Mouse (Mus musculus) megakaryocyte-erythroid progenitor cell, adult 5-6 weeks (primary cell): ENCODE data around the gene Blnk. TPM values are rescaled to one million over a fixed set of nuclear protein-coding genes. Genes with fewer than 3 reads are reported as not detected.
A peak's percentile ranks its signal among the peaks of the same experiment; 100 is the strongest.

Experiments used
- ATAC-seq: replicated peaks from 2 replicates; pipeline ENCODE4 v1.8.0; 2016; ENCODE audit warnings: mild to moderate bottlenecking, inconsistent platforms; ENCODE audit not compliant: severe bottlenecking, poor library complexity, low FRiP score, low TSS enrichment
- total RNA-seq, 2 experiments: library from RNA; stranded (forward) in 1 of 2; stranded (reverse) in 1 of 2; fragments of 200-1000, 215-1000 nt in 1 of 2; fragments of >200 nt in 1 of 2; fragmentation: Nextera tagmentation in 1 of 2; gene quantifications; 2 replicates each; pipeline ENCODE4 v1.2.3; 2014 to 2017

Gene Blnk
- total RNA-seq, 2 experiments from 2014 or later = 0.75 to 26.4 TPM

DNA sequence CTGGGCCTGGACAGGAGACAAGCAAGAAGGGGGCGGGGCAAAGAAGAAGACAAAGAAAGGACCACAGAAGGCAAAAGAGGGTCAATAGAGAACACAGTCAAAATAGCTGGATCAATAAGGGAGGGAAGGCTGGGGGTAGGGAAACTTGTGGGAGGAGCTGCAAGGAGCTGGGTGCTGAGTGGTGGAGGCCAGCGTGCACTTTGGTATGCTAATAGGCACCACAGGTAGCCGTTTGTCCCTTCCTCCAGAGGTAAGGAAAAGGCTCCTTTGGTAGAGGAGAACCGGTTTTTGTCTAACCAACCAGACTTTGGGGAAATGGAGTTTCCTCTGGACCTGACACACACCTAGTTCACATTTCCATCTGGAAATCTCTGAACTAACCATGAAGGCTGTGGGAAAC is 12.3 kb upstream of the Blnk start:
- no peak for ATAC-seq

- no peak for ATAC-seq
Measured at GRCm38 (mm10) chr19:41003694-41004315, 9.5 kb upstream of the Blnk start.

DNA sequence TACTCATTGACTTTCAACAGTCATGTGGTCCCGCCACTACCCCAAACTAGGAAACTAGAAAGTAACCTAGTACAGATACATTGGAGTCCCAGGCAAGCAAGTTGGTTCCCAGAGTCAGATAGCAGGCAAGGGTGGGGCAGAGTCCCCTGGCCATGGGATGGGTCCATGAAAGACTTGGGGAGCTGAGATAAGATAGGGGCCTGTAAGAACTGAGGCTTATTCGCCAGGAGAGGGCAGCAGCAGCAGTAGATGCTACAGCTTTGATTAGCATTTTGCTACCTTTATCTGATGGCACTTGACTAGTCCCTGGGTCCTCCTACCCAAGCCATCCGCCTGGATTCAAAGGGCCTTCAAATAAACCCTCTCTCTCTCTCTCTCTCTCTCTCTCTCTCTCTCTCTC is 5.2 kb upstream of the Blnk start:
- ATAC-seq = peak; percentile 92

DNA sequence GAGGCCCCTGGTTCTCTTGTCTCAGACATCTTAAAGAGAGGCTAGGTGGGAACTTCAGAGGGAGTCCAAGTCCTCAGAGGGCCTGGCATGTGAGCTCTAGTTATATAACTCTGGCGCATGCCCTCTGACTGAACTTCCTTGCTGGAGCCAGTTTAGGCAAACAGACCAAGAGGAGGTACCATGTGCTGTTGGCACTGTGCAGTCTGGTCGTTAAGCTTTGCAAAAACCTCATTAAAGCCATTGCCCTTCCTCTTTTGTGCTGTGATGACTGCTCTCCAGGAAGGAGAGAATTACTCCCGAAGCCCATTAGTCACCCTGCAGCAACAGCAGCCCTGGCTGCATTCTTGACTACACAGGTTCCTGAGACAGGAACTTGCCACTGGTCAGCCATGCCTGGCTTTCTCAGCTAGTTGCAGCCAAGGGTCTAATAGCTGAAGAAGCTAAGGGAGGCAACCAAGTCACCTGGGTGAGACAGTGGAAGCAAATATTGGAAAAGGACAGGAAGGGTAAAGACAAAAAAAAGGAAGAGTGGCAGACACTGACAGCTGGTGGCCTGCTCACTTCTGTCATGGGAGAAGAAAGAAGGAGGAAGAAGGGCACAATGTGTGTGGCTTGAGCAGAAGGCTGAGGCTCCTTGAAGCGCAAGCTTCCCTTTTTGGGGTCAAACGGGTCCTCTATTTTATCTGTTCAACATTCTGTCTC is 4.3 kb upstream of the Blnk start:
- ATAC-seq = no peak

DNA sequence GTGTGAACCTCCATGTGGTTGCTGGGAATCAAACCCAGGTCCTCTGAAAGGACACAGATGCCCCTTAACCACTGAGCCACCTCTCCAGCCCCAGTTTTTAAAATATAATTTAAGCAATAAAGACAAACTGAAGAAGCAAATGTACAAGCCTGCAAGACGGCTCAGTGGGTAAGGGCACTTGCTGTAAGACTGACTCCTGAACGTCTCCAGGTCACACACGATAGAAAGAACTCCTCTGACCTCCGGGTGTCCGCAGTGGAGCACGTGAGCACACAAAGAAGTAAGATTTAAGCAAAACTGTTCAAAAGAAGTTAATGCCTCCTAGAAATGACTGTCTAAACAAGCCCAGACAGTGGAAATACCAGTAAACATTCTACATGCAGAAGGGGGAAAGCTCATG is 2.4 kb upstream of the Blnk start:
- no peak for ATAC-seq

DNA sequence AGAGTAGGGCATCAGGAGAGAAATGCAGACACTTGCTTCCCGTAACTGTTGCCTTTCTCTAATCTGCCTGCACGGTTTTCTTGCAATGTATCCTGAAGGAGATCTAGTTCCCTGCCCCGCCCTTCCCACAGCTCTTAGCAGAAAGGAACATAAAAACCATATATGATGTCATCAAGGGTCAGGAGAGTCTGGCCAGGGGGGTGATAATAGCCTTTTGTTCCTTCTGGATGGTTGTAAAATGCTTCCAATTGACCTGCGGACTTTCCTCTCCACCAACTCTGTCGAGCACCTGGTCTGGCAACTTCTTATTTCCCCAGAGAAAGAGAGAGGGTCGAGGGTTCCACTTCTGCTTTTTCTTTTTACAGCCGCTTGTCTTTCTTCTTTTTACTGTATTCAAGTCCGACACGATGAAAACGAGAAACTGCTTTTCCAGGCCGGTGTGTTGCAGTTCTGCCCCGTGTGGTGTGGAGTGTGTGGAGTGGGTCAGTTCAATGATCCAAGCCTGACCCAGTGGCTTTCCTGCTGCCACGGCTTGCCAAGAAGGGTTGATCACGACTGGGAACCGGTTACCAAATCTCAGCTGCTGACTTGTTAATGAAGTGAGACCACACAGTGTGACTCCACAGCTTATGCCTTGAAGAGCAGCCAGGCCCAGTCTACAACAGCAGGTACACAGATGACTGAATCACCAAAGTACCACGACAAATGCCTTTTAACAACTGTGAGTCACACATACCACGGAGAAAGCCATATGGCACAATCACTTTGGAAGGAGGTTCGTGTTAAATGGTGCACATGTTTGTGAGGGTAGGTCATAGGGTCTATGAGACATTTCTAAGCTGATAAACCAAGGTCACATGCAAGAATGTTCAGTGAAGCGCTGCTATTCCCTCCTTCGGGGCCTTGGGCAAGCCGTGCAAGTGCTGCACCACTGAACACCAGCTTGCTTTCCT is 1.4 kb upstream of the Blnk start:
- no peak for ATAC-seq

GRCm38 (mm10) chr19:40994911-40995310 is 576 bp upstream of the Blnk start:
- ATAC-seq = no peak

GRCm38 (mm10) chr19:40993356-40993755 is 979 bp downstream of the Blnk start:
- ATAC-seq = 0 out of 2 replicates have a peak, but pooled peaks have one; percentile 28

DNA sequence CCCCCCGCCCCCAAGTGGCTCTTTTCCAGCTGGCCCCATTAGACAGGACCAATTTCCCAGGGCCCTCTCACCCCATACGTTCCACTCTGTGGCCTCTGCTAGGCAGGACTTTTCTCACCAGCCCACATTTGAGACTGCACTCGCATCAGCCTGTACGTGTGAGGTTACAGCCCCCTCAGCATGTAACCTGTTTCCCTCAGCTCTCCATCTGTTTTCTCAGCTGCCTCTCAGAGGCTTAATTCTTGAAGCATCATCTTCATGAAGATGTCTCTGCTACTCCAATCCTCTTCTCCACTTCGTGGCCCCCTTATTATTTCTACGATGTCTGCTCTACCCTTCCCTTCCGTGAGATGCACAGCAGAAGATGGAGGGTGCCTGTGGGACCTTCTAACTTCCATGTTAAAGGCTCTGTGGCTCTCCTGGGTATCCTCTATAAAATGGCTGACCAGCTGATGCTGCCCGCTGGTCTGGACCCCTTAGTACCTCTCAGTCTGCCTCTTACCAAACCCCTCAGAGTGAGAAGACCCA is 1.8 kb downstream of the Blnk start:
- no peak for ATAC-seq

DNA sequence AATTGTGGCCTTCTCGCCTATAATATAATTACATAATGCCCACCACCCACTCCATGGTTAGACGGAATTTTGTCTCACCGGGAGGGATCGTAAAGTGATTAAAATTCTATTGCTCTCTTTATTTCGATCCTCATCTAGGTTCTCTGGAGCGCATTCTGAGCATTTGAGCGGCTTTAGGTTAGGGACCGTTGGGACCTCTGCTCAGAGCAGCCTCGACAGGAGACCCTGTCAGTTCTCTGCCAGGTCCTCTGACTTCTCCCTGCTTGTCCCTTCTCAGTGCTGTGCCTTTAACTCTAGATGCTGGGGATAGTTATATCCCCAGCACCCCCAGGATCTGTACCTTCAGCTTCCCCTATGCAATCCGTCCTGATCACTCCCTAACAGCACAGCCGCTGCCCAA is 2.2 kb downstream of the Blnk start:
- ATAC-seq = no peak

DNA sequence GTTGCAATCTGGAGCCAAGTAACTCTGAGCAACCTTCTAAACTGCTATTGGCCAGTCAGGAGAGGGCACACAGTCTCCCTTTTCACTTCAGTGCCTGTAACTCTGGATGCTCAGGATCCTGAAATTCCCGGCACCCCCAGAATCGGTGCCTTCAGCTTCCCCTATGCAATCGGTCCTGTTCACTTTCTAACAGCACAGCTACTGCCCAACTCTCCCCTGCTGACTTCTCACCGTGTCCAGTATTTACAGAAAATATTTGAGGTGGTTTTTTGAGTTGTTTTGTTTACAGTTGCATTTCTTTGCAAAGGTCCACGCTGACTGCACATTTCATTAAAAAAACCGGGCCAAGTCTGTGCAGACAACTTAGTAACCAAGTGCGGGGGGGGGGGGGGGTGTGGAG is 2.7 kb downstream of the Blnk start:
- no peak for ATAC-seq

- no peak for ATAC-seq
Measured at GRCm38 (mm10) chr19:40990781-40991343, 3.5 kb downstream of the Blnk start.

GRCm38 (mm10) chr19:40989961-40990600 is 4.3 kb downstream of the Blnk start:
- no peak for ATAC-seq

GRCm38 (mm10) chr19:40988856-40989255 is 5.5 kb downstream of the Blnk start:
- no peak for ATAC-seq

GRCm38 (mm10) chr19:40984536-40984935 is 9.8 kb downstream of the Blnk start:
- no peak for ATAC-seq

DNA sequence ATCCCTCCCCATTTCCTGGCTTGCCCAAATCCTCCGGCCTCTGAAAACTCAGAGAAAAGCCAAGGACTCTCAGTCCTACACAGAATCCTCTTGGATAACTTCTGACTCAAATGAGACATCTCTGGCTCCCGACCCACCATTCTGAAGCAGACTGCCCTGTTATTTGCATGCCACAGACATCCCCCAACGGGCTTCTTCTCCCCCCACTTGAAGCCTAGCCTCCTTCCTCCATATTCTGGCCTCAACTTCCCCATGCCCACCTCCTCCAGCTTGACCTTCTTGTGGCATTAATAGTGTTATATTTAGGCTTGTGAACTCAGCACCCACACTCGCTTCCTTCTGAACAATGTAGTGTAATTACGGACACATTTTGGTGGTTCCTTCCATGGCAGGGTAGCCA is 13.7 kb downstream of the Blnk start:
- ATAC-seq = no peak

GRCm38 (mm10) chr19:40978026-40978425 is 16.3 kb downstream of the Blnk start:
- ATAC-seq = no peak

GRCm38 (mm10) chr19:40976946-40977917 is 17.1 kb downstream of the Blnk start:
- ATAC-seq = peak; percentile 72
